Mouse (Mus musculus) liver, embryonic 11.5 days (tissue): Measurements from ENCODE around the gene Gm11565. TPM values are rescaled to one million over a fixed set of nuclear protein-coding genes. Genes with fewer than 3 reads are reported as not detected.

Source experiments
- polyA plus RNA-seq: library from polyadenylated mRNA; unstranded; fragments of >200 nt; fragmentation: Nextera tagmentation; extraction: Ambion mirVana; gene quantifications from 2 replicates; pipeline ENCODE4 v1.2.1, GENCODE M21; 2014

Gm11565 gene
- polyA plus RNA-seq, 1 experiment from 2014 or later: not detected

Other genes starting within 250 kb of the Gm11565 start
- gene Krtap4-6, start 248.8 kb upstream of the Gm11565 start, polyA plus RNA-seq: not detected in 2 replicates
- not detected in 2 replicates for gene Gm14190, start 224.0 kb upstream of the Gm11565 start, polyA plus RNA-seq
- not detected in 2 replicates for gene Gm14180, start 180.5 kb upstream of the Gm11565 start, polyA plus RNA-seq
- not detected in 2 replicates for gene Gm11595, start 141.8 kb upstream of the Gm11565 start, polyA plus RNA-seq
- gene Krtap4-8, start 134.0 kb upstream of the Gm11565 start, polyA plus RNA-seq: not detected in 2 replicates
- gene Krtap4-9, start 129.6 kb upstream of the Gm11565 start, polyA plus RNA-seq: not detected in 2 replicates
- gene Gm11596, start 121.3 kb upstream of the Gm11565 start, polyA plus RNA-seq: not detected in 2 replicates
- not detected in 2 replicates for gene Gm11569, start 115.8 kb upstream of the Gm11565 start, polyA plus RNA-seq
- gene Gm11554, start 110.3 kb upstream of the Gm11565 start, polyA plus RNA-seq: not detected in 2 replicates
- not detected in 2 replicates for gene Krtap4-13, start 104.9 kb upstream of the Gm11565 start, polyA plus RNA-seq
- not detected in 2 replicates for gene Gm11564, start 99.1 kb upstream of the Gm11565 start, polyA plus RNA-seq
- not detected in 2 replicates for gene 2300003K06Rik, start 76.7 kb upstream of the Gm11565 start, polyA plus RNA-seq
- not detected in 2 replicates for gene Krtap4-16, start 63.1 kb upstream of the Gm11565 start, polyA plus RNA-seq
- not detected in 2 replicates for gene Gm11568, start 56.8 kb upstream of the Gm11565 start, polyA plus RNA-seq
- gene Gm11559, start 50.3 kb upstream of the Gm11565 start, polyA plus RNA-seq: not detected in 2 replicates
- not detected in 2 replicates for gene Krtap9-1, start 41.4 kb upstream of the Gm11565 start, polyA plus RNA-seq
- gene Gm11567, start 35.6 kb upstream of the Gm11565 start, polyA plus RNA-seq: not detected in 2 replicates
- not detected in 2 replicates for gene Krtap31-1, start 6.8 kb upstream of the Gm11565 start, polyA plus RNA-seq
- not detected in 2 replicates for gene Krtap31-2, start 21.5 kb downstream of the Gm11565 start, polyA plus RNA-seq
- not detected in 2 replicates for gene Krtap9-5, start 33.7 kb downstream of the Gm11565 start, polyA plus RNA-seq
- gene Krtap29-1, start 64.3 kb downstream of the Gm11565 start, polyA plus RNA-seq: not detected in 2 replicates
- not detected in 2 replicates for gene Krtap16-1, start 71.8 kb downstream of the Gm11565 start, polyA plus RNA-seq
- gene Krtap17-1, start 79.2 kb downstream of the Gm11565 start, polyA plus RNA-seq: not detected in 2 replicates
- gene Krt33a, start 101.5 kb downstream of the Gm11565 start, polyA plus RNA-seq: not detected in 2 replicates
- gene Krt33b, start 115.1 kb downstream of the Gm11565 start, polyA plus RNA-seq: not detected in 2 replicates
- gene Krt34, start 126.8 kb downstream of the Gm11565 start, polyA plus RNA-seq: not detected in 2 replicates
- not detected in 2 replicates for gene Krt31, start 135.8 kb downstream of the Gm11565 start, polyA plus RNA-seq
- not detected in 2 replicates for gene Krt32, start 173.5 kb downstream of the Gm11565 start, polyA plus RNA-seq
- gene Krt35, start 181.5 kb downstream of the Gm11565 start, polyA plus RNA-seq: not detected in 2 replicates
- not detected in 2 replicates for gene Krt36, start 190.9 kb downstream of the Gm11565 start, polyA plus RNA-seq
- 0.14 TPM in 1 of 2 replicates, not detected in the other for gene Krt13, start 206.8 kb downstream of the Gm11565 start, polyA plus RNA-seq
- 0.25 TPM in 1 of 2 replicates, not detected in the other for gene Krt15, start 221.2 kb downstream of the Gm11565 start, polyA plus RNA-seq
- gene Krt19, start 233.9 kb downstream of the Gm11565 start, polyA plus RNA-seq: 9.6 and 12.4 TPM in 2 replicates